Mouse (Mus musculus) forebrain, embryonic 13.5 days (tissue): ENCODE data around the gene Olfr92. TPM values are rescaled to one million over a fixed set of nuclear protein-coding genes. Genes with fewer than 3 reads are reported as not detected.
"Not testable (repeated sequence)": the region's sequence is repeated elsewhere in the genome, so short reads cannot be mapped to it uniquely, and the experiment has no call there.

Source experiments
- ATAC-seq: fragments of 200-750 bp; cut with Nextera tagmentation; 2 replicates; pipeline ENCODE4 v1.8.0; 2017
- H3K27ac ChIP-seq: fragments of 300-500 bp; sonication (generic); 2 replicates; pipeline ENCODE4 v1.5.1; 2015; ENCODE audit warnings: inconsistent platforms, mild to moderate bottlenecking, moderate library complexity
- H3K27me3 ChIP-seq: fragments of 300-500 bp; sonication (generic); 2 replicates; pipeline ENCODE4 v1.6.1; 2015; ENCODE audit warnings: mild to moderate bottlenecking, inconsistent platforms
- H3K36me3 ChIP-seq: fragments of 300-500 bp; sonication (generic); 2 replicates; pipeline ENCODE4 v1.6.1; 2015; ENCODE audit warnings: mild to moderate bottlenecking, inconsistent platforms; ENCODE audit not compliant: poor library complexity, severe bottlenecking
- H3K4me1 ChIP-seq: fragments of 300-500 bp; sonication (generic); 2 replicates; pipeline ENCODE4 v1.6.1; 2015; ENCODE audit warnings: inconsistent platforms
- H3K4me2 ChIP-seq: fragments of 300-500 bp; sonication (generic); 2 replicates; pipeline ENCODE4 v1.6.1; 2015; ENCODE audit warnings: inconsistent platforms, mild to moderate bottlenecking, moderate library complexity
- H3K4me3 ChIP-seq: fragments of 300-500 bp; sonication (generic); 2 replicates; pipeline ENCODE4 v1.5.1; 2015; ENCODE audit warnings: mild to moderate bottlenecking, inconsistent platforms
- H3K9ac ChIP-seq: fragments of 300-500 bp; sonication (generic); 2 replicates; pipeline ENCODE4 v1.6.1; 2015; ENCODE audit warnings: mild to moderate bottlenecking, inconsistent platforms
- H3K9me3 ChIP-seq: fragments of 300-500 bp; sonication (generic); replicated peaks from 2 replicates; pipeline ENCODE4 v1.6.1; 2016; ENCODE audit warnings: inconsistent platforms
- WGBS: fragments of 180-500 bp; shearing (Covaris S2); methylation state at CpG from one replicate; pipeline ENCODE4 v1.1.7; 2015; 5-methylcytosine and 5-hydroxymethylcytosine counted together
- polyA plus RNA-seq: library from polyadenylated mRNA; unstranded; fragments of >200 nt; fragmentation: Nextera tagmentation; extraction: Ambion mirVana; gene quantifications from 2 replicates; pipeline ENCODE4 v1.2.1, GENCODE M21; 2015

Olfr92 gene
- polyA plus RNA-seq: not detected in 2 replicates

GRCm38 (mm10) chr17:37119988-37120387 is at the start of gene Olfr92:
Olfr92 (minus strand) TSS chr17:37120088.
- Histone ChIP-seq H3K4me1 (no peaks in the 10 kb centered on the region), H3K9me3 (no peaks in the 10 kb centered on the region), H3K27me3 (no peaks in the 10 kb centered on the region), H3K4me3 (no peak within 1 kb of the TSS), H3K4me2 (no peak within 1 kb of the TSS), H3K36me3 (no peaks in the 10 kb centered on the region), H3K9ac (no peak within 1 kb of the TSS), H3K27ac (no peak within 1 kb of the TSS)
- WGBS: 85% methylated on average over 2 of the region's 2 CpGs
- ATAC-seq: no peak

GRCm38 (mm10) chr17:37161394-37161793 is 41.5 kb upstream of the Olfr92 start, which contains the start of gene Olfr93:
Olfr93 (minus strand) TSS chr17:37161494.
- Histone ChIP-seq H3K4me2 (no peak within 1 kb of the TSS), H3K27ac (no peak within 1 kb of the TSS), H3K9ac (no peak within 1 kb of the TSS), H3K4me1 (no peaks in the 10 kb centered on the region), H3K36me3 (no peaks in the 10 kb centered on the region), H3K4me3 (no peak within 1 kb of the TSS), H3K9me3 (no peaks in the 10 kb centered on the region), H3K27me3 (no peaks in the 10 kb centered on the region)
- ATAC-seq: no peak

GRCm38 (mm10) chr17:37131366-37131765 is 11.5 kb upstream of the Olfr92 start:
- not testable (repeated sequence) for H3K9ac ChIP-seq, H3K27ac ChIP-seq, H3K36me3 ChIP-seq, H3K4me3 ChIP-seq, H3K4me2 ChIP-seq, H3K4me1 ChIP-seq, ATAC-seq, H3K27me3 ChIP-seq, H3K9me3 ChIP-seq
- 66% methylated on average over 4 of the region's 4 CpGs for WGBS

- Histone ChIP-seq H3K27me3 (no peaks in the 10 kb centered on the region), H3K9ac (no peak within 1 kb of the TSS), H3K36me3 (no peaks in the 10 kb centered on the region), H3K4me1 (no peaks in the 10 kb centered on the region), H3K4me3 (no peak within 1 kb of the TSS), H3K27ac (no peak within 1 kb of the TSS), H3K4me2 (no peak within 1 kb of the TSS), H3K9me3 (no peaks in the 10 kb centered on the region)
- ATAC-seq: no peak
- WGBS: 93% methylated on average over 1 of the region's 1 CpGs
Measured at GRCm38 (mm10) chr17:37098178-37098577, 21.7 kb downstream of the Olfr92 start, which contains the start of gene Olfr91. Olfr91 (minus strand) TSS chr17:37098278.

- no peaks in the 10 kb centered on the region for H3K4me1 ChIP-seq
- no peak for ATAC-seq
- H3K9ac ChIP-seq: no peak overlapping the region
- no peaks in the 10 kb centered on the region for H3K27me3 ChIP-seq
- H3K4me2 ChIP-seq: no peak overlapping the region
- no peaks in the 10 kb centered on the region for H3K9me3 ChIP-seq
- H3K36me3 ChIP-seq: no peaks in the 10 kb centered on the region
- H3K27ac ChIP-seq: no peak overlapping the region
- H3K4me3 ChIP-seq: no peak overlapping the region
- WGBS: 78% methylated on average over 5 of the region's 5 CpGs
Measured at GRCm38 (mm10) chr17:37093289-37093688, 26.6 kb downstream of the Olfr92 start.

- no peak for ATAC-seq
Measured at GRCm38 (mm10) chr17:37092198-37092597, 27.7 kb downstream of the Olfr92 start.

GRCm38 (mm10) chr17:37088399-37088798 is 31.5 kb downstream of the Olfr92 start, which contains the start of gene Olfr90:
Olfr90 (minus strand) TSS chr17:37088499.
- Histone ChIP-seq H3K4me3 (no peak within 1 kb of the TSS), H3K27me3 (no peaks in the 10 kb centered on the region), H3K9me3 (no peaks in the 10 kb centered on the region), H3K27ac (no peak within 1 kb of the TSS), H3K4me2 (no peak within 1 kb of the TSS), H3K36me3 (no peaks in the 10 kb centered on the region), H3K4me1 (no peaks in the 10 kb centered on the region), H3K9ac (no peak within 1 kb of the TSS)
- ATAC-seq: no peak

More at GRCm38 (mm10) chr17:37092198-37092597, 27.7 kb downstream of the Olfr92 start:
- WGBS: 82% methylated on average over 1 of the region's 1 CpGs
- no peaks in the 10 kb centered on the region for H3K27me3 ChIP-seq
- H3K4me3 ChIP-seq: no peak overlapping the region
- H3K36me3 ChIP-seq: no peaks in the 10 kb centered on the region
- H3K4me2 ChIP-seq: no peak overlapping the region
- H3K4me1 ChIP-seq: no peaks in the 10 kb centered on the region
- H3K27ac ChIP-seq: no peak overlapping the region
- H3K9ac ChIP-seq: no peak overlapping the region
- no peaks in the 10 kb centered on the region for H3K9me3 ChIP-seq

GRCm38 (mm10) chr17:37085545-37085944 is 34.3 kb downstream of the Olfr92 start:
- Histone ChIP-seq H3K4me1 (no peaks in the 10 kb centered on the region), H3K4me2 (no peak overlapping the region), H3K27me3 (0 out of 2 replicates have a peak, but pooled peaks cover 4% of the 10 kb centered on the region), H3K4me3 (no peak overlapping the region), H3K9me3 (no peaks in the 10 kb centered on the region), H3K27ac (no peak overlapping the region), H3K36me3 (no peaks in the 10 kb centered on the region), H3K9ac (no peak overlapping the region; the same call in 1 of the 2 replicates)
- no peak for ATAC-seq
- WGBS: 83% methylated on average over 10 of the region's 10 CpGs

- Histone ChIP-seq H3K4me3 (no peak overlapping the region), H3K9me3 (no peaks in the 10 kb centered on the region), H3K4me2 (no peak overlapping the region), H3K27ac (no peak overlapping the region), H3K9ac (no peak overlapping the region), H3K4me1 (peaks cover 6% of the 10 kb centered on the region), H3K36me3 (no peaks in the 10 kb centered on the region), H3K27me3 (0 out of 2 replicates have a peak, but pooled peaks cover 4% of the 10 kb centered on the region)
- WGBS: 63% methylated on average over 5 of the region's 5 CpGs
- ATAC-seq: no peak
Measured at GRCm38 (mm10) chr17:37084632-37085031, 35.3 kb downstream of the Olfr92 start.

GRCm38 (mm10) chr17:37083327-37083726 is 36.6 kb downstream of the Olfr92 start:
- peak; percentile 57; the same call in 1 of the 2 replicates for ATAC-seq
- H3K9me3 ChIP-seq: no peaks in the 10 kb centered on the region
- H3K36me3 ChIP-seq: no peaks in the 10 kb centered on the region
- no peak overlapping the region for H3K9ac ChIP-seq
- peaks cover 19% of the 10 kb centered on the region for H3K4me1 ChIP-seq
- WGBS: 5% methylated on average over 7 of the region's 8 CpGs
- H3K4me2 ChIP-seq: no peak overlapping the region
- no peak overlapping the region for H3K27ac ChIP-seq
- H3K4me3 ChIP-seq: no peak overlapping the region
- H3K27me3 ChIP-seq: 0 out of 2 replicates have a peak, but pooled peaks cover 4% of the 10 kb centered on the region

GRCm38 (mm10) chr17:37081659-37082058 is 38.2 kb downstream of the Olfr92 start:
- H3K4me2 ChIP-seq: no peak overlapping the region
- 0 out of 2 replicates have a peak, but pooled peaks cover 4% of the 10 kb centered on the region for H3K27me3 ChIP-seq
- peaks cover 22% of the 10 kb centered on the region for H3K4me1 ChIP-seq
- 91% methylated on average over 4 of the region's 4 CpGs for WGBS
- no peaks in the 10 kb centered on the region for H3K9me3 ChIP-seq
- no peak for ATAC-seq
- no peak overlapping the region for H3K9ac ChIP-seq
- peaks cover 3% of the 10 kb centered on the region; the same call in 1 of the 2 replicates for H3K36me3 ChIP-seq
- no peak overlapping the region for H3K27ac ChIP-seq
- no peak overlapping the region for H3K4me3 ChIP-seq

- Histone ChIP-seq H3K9ac (no peak overlapping the region), H3K4me1 (peaks cover 22% of the 10 kb centered on the region), H3K9me3 (no peaks in the 10 kb centered on the region), H3K27ac (no peak overlapping the region), H3K4me2 (no peak overlapping the region), H3K27me3 (0 out of 2 replicates have a peak, but pooled peaks cover 4% of the 10 kb centered on the region), H3K4me3 (no peak overlapping the region), H3K36me3 (peaks cover 19% of the 10 kb centered on the region)
- WGBS: 28% methylated on average over 5 of the region's 5 CpGs
- ATAC-seq: no peak
Measured at GRCm38 (mm10) chr17:37080119-37080518, 39.8 kb downstream of the Olfr92 start.

- no peak overlapping the region for H3K9ac ChIP-seq
- 2% methylated on average over 2 of the region's 2 CpGs for WGBS
- peaks cover 30% of the 10 kb centered on the region for H3K36me3 ChIP-seq
- H3K9me3 ChIP-seq: no peaks in the 10 kb centered on the region
- peak overlapping the region; percentile 40 for H3K4me2 ChIP-seq
- peaks cover 22% of the 10 kb centered on the region for H3K4me1 ChIP-seq
- 0 out of 2 replicates have a peak, but pooled peaks cover 4% of the 10 kb centered on the region for H3K27me3 ChIP-seq
- no peak overlapping the region for H3K4me3 ChIP-seq
- peak; percentile 64 for ATAC-seq
- peak overlapping the region; percentile 59 for H3K27ac ChIP-seq
Measured at GRCm38 (mm10) chr17:37078990-37079389, 40.9 kb downstream of the Olfr92 start.
